In genomic region chr1:164335846-164336245, GRCm38 (mm10) we compare ENCODE assay signal across 19 mouse cellular contexts. TPM values are rescaled to one million over a fixed set of nuclear protein-coding genes. Genes with fewer than 3 reads are reported as not detected.
DNase-seq lines count a peak whose midpoint lies in the region; ATAC-seq lines count a peak whose summit lies in the region.
"Had no signal": no experiment of that assay in that cellular context is flagged by ENCODE, and none has a peak within 500 bp of the region (broad histone marks: within the 10 kb centered on the region; RNA-seq: fewer than 3 reads in every experiment).

No protein-coding gene starts in this region.

- H3K27me3 ChIP-seq in limb, embryonic 10.5 days (ENCODE audit: low read depth, poor library complexity, severe bottlenecking), result no peaks in the 10 kb centered on the region
- H3K27me3 ChIP-seq: forebrain, embryonic 13.5 days; heart, embryonic 13.5 days; megakaryocyte, embryonic 14.5 days; neural tube, embryonic 15.5 days had no signal

- 92% methylated on average over 4 of the region's 4 CpGs for WGBS in limb, embryonic 10.5 days

- DNase-seq in right cerebral cortex, postnatal 10 days (ENCODE audit: low spot score in 2 of 2), result peak; percentile 65 to 81
- DNase-seq in right cerebral cortex, postnatal 25 days, result no peak
- DNase-seq in frontal cortex, adult 2 months (ENCODE audit: extremely low spot score in 1 of 2, low spot score in 1 of 2), result peak; percentile 52 to 68
- DNase-seq in left cerebral cortex, postnatal 14 days (ENCODE audit: low spot score in 2 of 2), result peak; percentile 47 to 69
- DNase-seq in limb, embryonic 10.5 days (ENCODE audit: low spot score), result no peak
- no peak for DNase-seq in kidney, postnatal 25 days
- DNase-seq: cerebellum, adult 2 months; lung, postnatal 14 days; midbrain, embryonic 14.5 days; spleen, adult 18-20 months; thymus, postnatal 36 days had no signal

- H3K4me1 ChIP-seq in limb, embryonic 10.5 days, result no peaks in the 10 kb centered on the region
- H3K4me1 ChIP-seq: embryonic facial prominence, embryonic 10.5 days; forebrain, embryonic 13.5 days; neural tube, embryonic 15.5 days had no signal

- H3K4me3 ChIP-seq in limb, embryonic 10.5 days, result no peak overlapping the region
- H3K4me3 ChIP-seq: embryonic facial prominence, embryonic 10.5 days; forebrain, embryonic 13.5 days; heart, embryonic 13.5 days; megakaryocyte, embryonic 14.5 days; neural tube, embryonic 15.5 days had no signal

- H3K9me3 ChIP-seq in limb, embryonic 10.5 days (replicated peaks), result no peaks in the 10 kb centered on the region
- H3K9me3 ChIP-seq: embryonic facial prominence, embryonic 10.5 days; forebrain, embryonic 13.5 days; G1E; heart, embryonic 13.5 days; neural tube, embryonic 15.5 days had no signal

- peaks cover 41% of the 10 kb centered on the region for H3K36me3 ChIP-seq in limb, embryonic 10.5 days

- intact Hi-C loops in left cerebral cortex, postnatal 14 days (cut with DNase I), result no loop called here

- H3K27ac ChIP-seq in limb, embryonic 10.5 days, result no peak overlapping the region
- H3K27ac ChIP-seq: embryonic facial prominence, embryonic 10.5 days; forebrain, embryonic 13.5 days; heart, embryonic 13.5 days; hindbrain, embryonic 14.5 days; neural tube, embryonic 15.5 days had no signal

- no peak for ATAC-seq in erythroblast, adult 5-6 weeks (replicated peaks; ENCODE audit: low FRiP score, poor library complexity, severe bottlenecking)
- ATAC-seq: forebrain, embryonic 13.5 days had no signal

RNA-seq across cellular contexts. Expression of gene Blzf1, which starts 28.6 kb away (rescaled TPM):
- polyA plus RNA-seq in frontal cortex, adult 2 months (2012; rRNA removed), result 20.8 and 22.8 TPM in 2 replicates
- 10 to 100 TPM; 27.6 to 29.4 TPM for total RNA-seq in left cerebral cortex, postnatal 14 days (2021)
- 23.9 and 27.5 TPM in 2 replicates for polyA plus RNA-seq in limb, embryonic 10.5 days (2016; fragmentation: Nextera tagmentation; extraction: Ambion mirVana)
- 6.1 and 11.5 TPM in 2 replicates for total RNA-seq in erythroblast, adult 5-6 weeks (2015; ENCODE audit: low replicate concordance)
- total RNA-seq in erythroblast, adult 5-6 weeks (2017; ENCODE audit: low replicate concordance), result 3.2 and 11.4 TPM in 2 replicates

RNA-seq across cellular contexts. Expression of gene Nme7, which starts 31.9 kb away (rescaled TPM):
- polyA plus RNA-seq in frontal cortex, adult 2 months (2012; rRNA removed), result 22.2 and 24.7 TPM in 2 replicates
- 10 to 100 TPM; 23.3 to 23.8 TPM for total RNA-seq in left cerebral cortex, postnatal 14 days (2021)
- polyA plus RNA-seq in limb, embryonic 10.5 days (2016; fragmentation: Nextera tagmentation; extraction: Ambion mirVana), result 46.5 and 47.7 TPM in 2 replicates
- 13.0 and 22.5 TPM in 2 replicates for total RNA-seq in erythroblast, adult 5-6 weeks (2015; ENCODE audit: low replicate concordance)
- 12.0 and 14.9 TPM in 2 replicates for total RNA-seq in erythroblast, adult 5-6 weeks (2017; ENCODE audit: low replicate concordance)

Comparison
In these comparisons a context has a peak if more than half of its experiments do, and no peak if none do; other contexts are left out.
1. DNase-seq: peak in right cerebral cortex, postnatal 10 days (2 of 2), frontal cortex, adult 2 months (2 of 2) and left cerebral cortex, postnatal 14 days (2 of 2); none in right cerebral cortex, postnatal 25 days (single experiment), limb, embryonic 10.5 days (single experiment) and kidney, postnatal 25 days (0 of 2).